Mouse (Mus musculus): ENCODE results near the gene Orm3.

The Orm3 gene

DNA sequence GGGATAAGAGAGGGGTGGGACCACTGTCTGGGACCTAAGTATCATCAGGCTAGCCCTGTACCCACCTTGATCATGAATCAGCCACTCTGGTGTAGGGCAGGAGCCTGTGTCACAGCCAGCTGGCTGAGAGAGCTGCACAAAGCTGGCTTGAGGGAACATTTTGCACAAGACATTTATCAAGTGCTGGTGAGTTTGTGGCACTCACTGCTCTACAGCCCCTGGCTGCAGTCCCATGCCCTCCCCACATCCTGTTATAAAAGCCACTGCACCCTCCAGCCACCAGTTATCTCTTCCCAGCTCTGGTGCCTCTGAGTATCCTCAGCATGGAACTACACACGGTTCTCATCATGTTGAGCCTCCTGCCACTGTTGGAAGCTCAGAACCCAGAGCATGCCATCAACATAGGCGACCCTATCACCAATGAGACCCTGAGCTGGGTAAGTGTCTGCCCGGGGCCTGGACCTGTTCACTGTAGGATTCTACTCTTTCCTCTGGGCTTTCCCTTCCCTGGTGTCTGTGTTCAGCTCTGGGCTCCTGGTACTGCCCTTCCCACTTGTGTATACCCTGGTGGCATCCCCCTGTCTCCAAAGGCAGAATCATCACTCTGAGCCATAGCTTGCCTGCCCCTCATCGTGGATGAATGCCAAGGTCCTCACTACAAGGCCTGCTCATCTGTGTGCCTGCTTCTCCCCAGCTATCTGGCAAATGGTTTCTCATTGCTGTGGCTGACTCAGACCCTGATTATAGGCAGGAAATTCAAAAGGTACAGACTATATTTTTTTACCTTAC is at the start of gene Orm3:
Orm3 (plus strand) TSS at position 286 of the 789 bp plus-strand sequence.
- DNase-seq (ENCODE audit: low spot score in 2 of 2), result peak; percentile 75 to 76

GRCm38 (mm10) chr4:63307175-63308062 is 48.5 kb upstream of the Orm3 start:
- peak; percentile 63 to 84 for DNase-seq (ENCODE audit: low spot score in 2 of 2)

DNA sequence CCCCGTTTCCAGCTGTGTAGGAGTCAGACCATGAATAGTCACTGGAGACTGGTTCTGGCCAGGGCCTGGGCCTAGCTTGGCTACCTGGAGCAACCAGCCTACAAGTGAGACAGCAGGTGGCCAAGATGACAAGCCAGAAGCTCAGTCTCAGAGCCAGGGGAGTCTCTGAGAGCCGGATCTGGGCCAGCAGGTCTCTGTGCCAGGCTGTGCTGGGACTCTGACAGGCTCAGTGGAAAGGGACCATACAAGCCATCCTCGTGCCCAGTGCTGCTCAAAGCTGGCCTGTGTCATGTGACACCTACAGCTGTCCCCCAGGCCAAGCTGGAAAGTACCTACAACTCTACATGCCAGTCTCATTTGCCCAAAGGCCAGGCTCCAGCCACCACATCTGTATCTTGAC is 47.6 kb upstream of the Orm3 start:
- peak; percentile 24 to 29 for DNase-seq (ENCODE audit: low spot score in 2 of 2)

DNA sequence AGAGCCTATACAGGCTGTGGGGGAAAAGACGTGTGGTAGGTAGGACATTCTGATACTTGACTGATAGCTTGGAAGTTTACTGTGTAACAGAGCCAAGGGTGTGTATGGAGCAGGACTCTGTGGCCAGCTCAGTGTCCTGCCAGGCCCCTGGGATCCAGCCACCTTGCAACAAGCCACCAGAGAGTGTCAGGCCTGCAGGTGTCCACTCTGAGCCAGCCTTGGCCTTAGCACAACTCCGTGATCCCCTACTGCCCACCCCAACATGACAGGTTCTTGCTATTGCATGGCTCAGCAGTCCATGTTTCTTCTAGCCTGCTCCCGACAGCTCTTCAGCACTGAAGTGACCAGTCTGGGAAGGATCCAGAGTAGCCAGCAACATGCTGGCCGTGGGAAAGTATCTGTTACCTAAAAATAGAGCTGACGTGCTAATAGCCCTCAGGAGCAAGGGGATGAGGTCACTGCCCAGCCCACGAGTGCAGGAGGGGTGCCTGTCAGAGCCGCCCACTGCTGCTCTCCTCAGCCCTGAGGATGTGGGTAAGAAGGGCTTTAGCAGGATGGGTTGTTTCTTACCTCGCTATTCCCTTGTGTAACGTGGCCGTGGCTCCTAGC is 45.6 kb upstream of the Orm3 start:
- peak; percentile 68 to 74 for DNase-seq (ENCODE audit: low spot score in 2 of 2)

DNA sequence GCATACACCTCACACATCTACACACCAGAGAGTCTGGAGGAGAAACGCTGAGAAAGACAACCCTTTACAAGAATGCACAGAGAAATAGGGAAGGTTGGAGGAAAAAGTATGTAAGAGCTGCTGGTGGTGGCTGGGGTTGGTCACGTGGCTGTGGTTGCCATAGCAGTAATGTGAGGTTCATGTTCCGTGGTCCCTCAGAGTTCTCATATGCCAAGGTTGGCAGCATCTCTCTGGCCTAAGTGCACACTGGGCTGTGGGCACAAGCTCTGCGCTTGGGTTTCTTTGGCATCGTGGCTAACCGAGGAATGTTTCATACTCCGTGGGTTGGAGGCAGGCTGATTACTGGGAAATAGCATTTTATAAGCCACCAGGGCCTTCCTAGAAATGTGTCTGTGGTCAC is 44.5 kb upstream of the Orm3 start:
- DNase-seq (ENCODE audit: low spot score in 2 of 2), result no peak

DNA sequence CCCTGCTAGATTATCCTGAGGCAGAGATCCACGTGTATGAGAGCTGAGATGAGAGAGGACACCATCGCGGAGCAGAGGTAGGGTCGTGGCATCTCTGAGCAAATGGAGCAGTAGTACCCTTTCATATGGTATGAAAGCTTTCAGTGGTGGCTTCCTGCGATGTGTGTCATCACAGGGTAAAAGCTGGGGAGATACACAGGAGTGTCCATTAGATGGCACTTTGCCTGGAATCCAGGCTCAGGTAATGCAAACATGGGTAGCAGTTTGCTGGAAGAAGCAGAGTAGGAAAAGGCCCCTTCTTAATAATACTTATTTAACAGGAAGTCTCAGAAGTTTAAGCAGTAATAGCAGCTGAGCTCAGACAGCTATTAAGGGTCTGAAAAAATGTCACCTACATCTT is 41.9 kb upstream of the Orm3 start:
- no peak for DNase-seq (ENCODE audit: low spot score in 2 of 2)

GRCm38 (mm10) chr4:63316076-63316746 is 39.8 kb upstream of the Orm3 start:
- peak; percentile 47 to 62 for DNase-seq (ENCODE audit: low spot score in 2 of 2)

DNA sequence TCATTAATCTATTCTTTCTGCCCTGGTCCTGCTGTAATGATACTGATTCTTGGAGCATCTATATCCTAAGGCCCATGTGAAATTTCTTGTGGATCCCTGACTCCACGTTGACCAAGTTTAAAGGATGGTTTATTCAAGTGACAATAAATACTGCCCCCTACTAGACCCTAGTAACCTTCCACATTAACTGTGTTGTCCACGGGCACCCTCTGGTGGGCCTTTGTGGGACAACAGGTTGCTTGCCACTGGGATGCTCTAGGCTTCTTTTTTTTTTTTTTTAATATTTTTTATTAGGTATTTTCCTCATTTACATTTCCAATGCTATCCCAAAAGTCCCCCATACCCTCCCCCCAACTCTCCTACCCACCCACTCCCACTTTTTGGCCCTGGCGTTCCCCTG is 36.4 kb upstream of the Orm3 start:
- peak in 1 of 2 experiments; percentile 41 for DNase-seq (ENCODE audit: low spot score in 2 of 2)

GRCm38 (mm10) chr4:63323275-63323815 is 32.6 kb upstream of the Orm3 start:
- DNase-seq (ENCODE audit: low spot score in 2 of 2), result no peak

DNA sequence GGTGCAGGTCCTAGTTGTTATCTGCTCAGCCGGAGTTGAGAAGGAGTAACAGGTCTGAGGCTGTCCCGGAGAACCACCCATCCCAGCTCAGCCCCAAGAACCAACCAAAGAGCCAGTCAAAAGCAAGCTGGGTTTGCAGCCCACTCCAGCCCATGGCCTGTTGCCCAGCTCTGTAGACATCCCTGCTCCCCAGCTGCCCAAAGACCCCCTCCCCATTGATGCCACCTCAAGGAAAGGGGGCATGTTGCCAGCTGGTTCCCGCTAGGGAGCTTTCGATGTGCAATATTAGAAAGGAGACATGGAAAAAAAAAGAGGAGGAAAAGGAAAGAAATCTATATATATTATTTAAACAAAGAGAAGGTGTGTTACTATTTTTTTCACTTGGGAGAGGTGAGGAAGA is 22.6 kb upstream of the Orm3 start:
- DNase-seq (ENCODE audit: low spot score in 2 of 2), result no peak

GRCm38 (mm10) chr4:63338414-63339076 is 17.4 kb upstream of the Orm3 start:
- no peak for DNase-seq (ENCODE audit: low spot score in 2 of 2)

DNA sequence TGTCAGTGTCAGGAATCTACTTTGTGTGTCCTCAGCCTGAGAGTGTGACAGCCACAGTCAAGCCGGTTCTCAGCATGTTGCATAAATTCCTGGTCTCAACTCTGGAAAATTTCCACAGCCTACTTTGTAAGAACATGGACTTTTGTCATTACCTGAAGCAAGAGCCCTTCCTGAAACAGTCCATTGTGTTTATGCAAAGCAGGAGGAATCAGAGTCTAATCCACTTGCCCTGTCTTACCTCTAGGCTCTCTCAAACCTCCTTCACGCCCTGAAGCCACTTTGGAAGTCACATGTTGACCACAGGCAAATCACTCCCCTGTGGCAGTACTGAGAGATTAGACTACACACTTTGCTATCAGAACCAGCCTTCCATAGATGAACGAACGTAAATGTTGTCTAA is 13.5 kb upstream of the Orm3 start:
- DNase-seq (ENCODE audit: low spot score in 2 of 2), result no peak

- no peak for DNase-seq (ENCODE audit: low spot score in 2 of 2)
These were observed 12.4 kb upstream of the Orm3 start for GRCm38 (mm10) chr4:63343608-63344007.

- no peak for DNase-seq (ENCODE audit: low spot score in 2 of 2)
These were observed 11.7 kb upstream of the Orm3 start, which contains the start of gene Orm1 for GRCm38 (mm10) chr4:63344295-63344694. Gene Orm1 (plus strand): TSS chr4:63344560.

GRCm38 (mm10) chr4:63345261-63345660 is 10.7 kb upstream of the Orm3 start:
- DNase-seq (ENCODE audit: low spot score in 2 of 2), result no peak

DNA sequence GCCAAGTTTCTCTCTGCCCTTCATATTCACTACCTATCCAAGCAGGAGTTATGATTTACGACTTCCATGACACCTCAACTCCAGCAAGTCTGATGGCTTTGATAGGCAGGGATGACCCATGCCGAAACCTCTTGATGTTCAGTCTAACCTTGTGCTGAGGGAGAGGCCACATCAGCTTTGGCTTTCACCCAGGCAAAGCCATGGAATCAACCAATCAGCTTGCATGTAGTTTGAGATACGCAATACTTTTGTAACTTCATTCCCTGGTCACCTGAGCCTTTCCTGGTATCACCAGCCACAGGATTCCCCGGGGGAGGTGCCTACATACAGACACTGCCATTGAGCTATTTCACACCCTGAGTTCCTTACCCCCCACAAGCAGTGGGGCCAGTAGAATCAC is 9.3 kb upstream of the Orm3 start:
- DNase-seq (ENCODE audit: low spot score in 2 of 2), result no peak

DNA sequence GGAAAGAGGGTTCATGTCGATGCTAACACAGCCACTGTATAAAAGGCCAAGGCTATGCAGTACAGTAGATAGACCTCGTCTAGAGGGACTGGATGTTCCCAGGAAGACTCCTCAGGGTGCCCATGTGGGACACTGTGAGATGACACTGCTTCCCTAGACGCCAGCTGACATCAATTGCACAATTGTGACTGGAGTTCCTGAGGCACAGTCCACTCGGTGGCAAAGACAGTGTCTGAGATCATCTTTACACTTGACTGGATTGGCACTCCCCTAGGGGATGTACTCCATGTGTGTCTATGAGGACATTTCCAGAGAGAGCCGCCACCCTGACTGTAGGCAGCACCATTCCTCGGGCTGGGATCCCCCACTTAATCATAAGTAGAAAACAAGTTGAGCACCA is 7.4 kb upstream of the Orm3 start:
- no peak for DNase-seq (ENCODE audit: low spot score in 2 of 2)

DNA sequence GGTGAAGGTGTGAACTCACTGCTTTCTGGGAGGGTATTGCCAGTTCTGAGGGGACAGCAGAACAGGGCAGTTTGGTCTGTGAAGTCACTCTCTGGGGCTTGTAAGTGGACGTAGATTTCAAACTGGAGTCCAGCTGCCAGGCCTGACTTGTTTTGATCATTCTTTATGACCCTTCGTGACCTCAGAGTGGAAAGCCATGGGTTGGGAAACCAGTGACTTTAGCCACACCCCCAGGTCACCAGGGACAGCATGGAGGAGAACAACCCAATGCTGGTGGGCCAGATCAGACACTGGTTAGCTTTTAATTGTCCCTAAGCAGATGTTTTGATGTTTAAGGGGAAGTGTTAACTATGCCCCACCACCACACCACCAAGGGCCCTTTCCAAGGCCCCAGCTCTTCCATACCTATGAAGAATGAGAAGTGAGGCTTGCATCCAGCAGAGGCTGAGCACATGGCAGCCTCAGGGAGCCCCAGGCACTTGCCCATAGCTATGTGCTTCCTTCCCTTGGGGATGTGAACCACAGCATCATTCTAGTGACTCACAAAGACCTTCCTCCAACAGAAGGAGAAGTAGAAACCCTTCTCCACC is 1.1 kb downstream of the Orm3 start:
- DNase-seq (ENCODE audit: low spot score in 2 of 2), result peak in 1 of 2 experiments; percentile 32

GRCm38 (mm10) chr4:63359861-63360260 is 3.9 kb downstream of the Orm3 start:
- no peak for DNase-seq (ENCODE audit: low spot score in 2 of 2)

DNA sequence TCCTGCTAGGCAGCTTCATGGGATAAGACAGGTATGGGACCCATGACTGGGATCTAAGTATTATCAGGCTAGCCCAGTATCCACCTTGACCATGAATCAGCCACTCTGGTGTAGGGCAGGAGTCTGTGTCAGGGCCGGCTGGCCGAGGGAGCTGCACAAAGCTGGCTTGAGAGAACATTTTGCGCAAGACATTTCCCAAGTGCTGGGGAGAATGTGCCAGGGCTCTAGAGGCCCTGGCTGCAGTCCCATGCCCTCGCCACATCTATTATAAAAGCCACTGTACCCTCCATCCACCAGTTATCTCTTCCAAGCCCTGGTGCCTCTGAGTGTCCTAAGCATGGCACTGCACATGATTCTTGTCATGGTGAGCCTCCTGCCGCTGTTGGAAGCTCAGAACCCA is 6.2 kb downstream of the Orm3 start, which contains the start of gene Orm2:
Orm2 (plus strand) TSS at position 300 of the 400 bp plus-strand sequence.
- peak; percentile 33 to 65 for DNase-seq (ENCODE audit: low spot score in 2 of 2)

All from heart, adult 9 months (tissue).